Mouse (Mus musculus) lung, postnatal 10 days (tissue): ENCODE measurements around the gene Selenof.

Experiments used
- DNase-seq: peaks from one replicate; pipeline ENCODE4 v3.0.0; 2021

Selenof gene

GRCm38 (mm10) chr3:144644202-144644601, 74.1 kb downstream of the Selenof start:
- DNase-seq = no peak
